Mouse (Mus musculus) liver, embryonic 15.5 days (tissue): ENCODE results near the gene Slc25a42. TPM values are rescaled to one million over a fixed set of nuclear protein-coding genes. Genes with fewer than 3 reads are reported as not detected.

Experiments
- ATAC-seq: fragments of 200-750 bp; cut with Nextera tagmentation; 2 replicates; pipeline ENCODE4 v1.8.0; 2017; ENCODE audit warnings: moderate number of reproducible peaks, mild to moderate bottlenecking, moderate library complexity; ENCODE audit not compliant: insufficient read depth
- H3K27ac ChIP-seq: fragments of 300-500 bp; sonication (generic); replicated peaks from 2 replicates; pipeline ENCODE4 v1.5.1; 2015; ENCODE audit warnings: mild to moderate bottlenecking, inconsistent platforms
- H3K27me3 ChIP-seq: fragments of 300-500 bp; sonication (generic); 2 replicates; pipeline ENCODE4 v1.6.1; 2015; ENCODE audit warnings: mild to moderate bottlenecking, inconsistent platforms
- H3K36me3 ChIP-seq: fragments of 300-500 bp; sonication (generic); replicated peaks from 2 replicates; pipeline ENCODE4 v1.6.1; 2015; ENCODE audit warnings: moderate library complexity, mild to moderate bottlenecking, inconsistent platforms
- H3K4me1 ChIP-seq: fragments of 300-500 bp; sonication (generic); replicated peaks from 2 replicates; pipeline ENCODE4 v1.6.1; 2015; ENCODE audit warnings: inconsistent platforms
- H3K4me2 ChIP-seq: fragments of 300-500 bp; sonication (generic); 2 replicates; pipeline ENCODE4 v1.6.1; 2015; ENCODE audit warnings: moderate library complexity, mild to moderate bottlenecking, inconsistent platforms
- H3K4me3 ChIP-seq: fragments of 300-500 bp; sonication (generic); replicated peaks from 2 replicates; pipeline ENCODE4 v1.5.1; 2015; ENCODE audit warnings: mild to moderate bottlenecking, inconsistent platforms
- H3K9ac ChIP-seq: fragments of 300-500 bp; sonication (generic); 2 replicates; pipeline ENCODE4 v1.6.1; 2015; ENCODE audit warnings: moderate library complexity, mild to moderate bottlenecking, inconsistent platforms
- H3K9me3 ChIP-seq: fragments of 300-500 bp; sonication (generic); replicated peaks from 2 replicates; pipeline ENCODE4 v1.6.1; 2016; ENCODE audit warnings: inconsistent platforms
- WGBS: fragments of 180-500 bp; shearing (Covaris S2); methylation state at CpG from one replicate; pipeline ENCODE4 v1.1.7; 2015; ENCODE audit warnings: mixed read lengths; ENCODE audit not compliant: insufficient replicate concordance; 5-methylcytosine and 5-hydroxymethylcytosine counted together
- polyA plus RNA-seq: library from polyadenylated mRNA; unstranded; fragments of >200 nt; fragmentation: Nextera tagmentation; extraction: Ambion mirVana; gene quantifications from 2 replicates; pipeline ENCODE4 v1.2.1, GENCODE M21; 2015

Slc25a42 gene
- polyA plus RNA-seq, 1 experiment from 2014 or later = 8.0 TPM

DNA sequence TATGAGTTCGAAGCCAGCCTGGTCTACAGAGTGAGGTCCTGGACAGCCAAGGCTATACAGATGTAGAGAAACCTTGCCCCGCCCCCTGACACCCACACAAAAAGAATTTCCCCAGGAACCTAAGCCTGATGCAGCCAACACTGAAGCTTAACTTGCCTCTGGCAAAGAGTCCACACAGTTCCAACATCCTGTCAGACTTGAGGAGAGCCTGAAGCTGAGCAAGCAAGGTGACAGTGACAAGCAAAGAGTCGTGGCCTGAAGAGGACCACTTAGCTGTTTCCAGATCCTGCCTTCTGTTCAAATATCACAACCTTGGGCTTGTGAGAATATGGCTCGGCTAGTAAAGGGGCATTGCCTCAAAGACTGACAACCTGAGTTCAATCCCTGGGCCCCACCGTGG lies 3.0 kb upstream of the Slc25a42 start:
- 66% methylated on average over 5 of the region's 5 CpGs for WGBS
- Histone ChIP-seq H3K27me3 (peaks cover 8% of the 10 kb centered on the region; the same call in 1 of the 2 replicates), H3K4me1 (peaks cover 43% of the 10 kb centered on the region), H3K9ac (no peak overlapping the region), H3K27ac (no peak overlapping the region), H3K36me3 (no peaks in the 10 kb centered on the region), H3K4me2 (no peak overlapping the region), H3K4me3 (no peak overlapping the region), H3K9me3 (no peaks in the 10 kb centered on the region)
- ATAC-seq = no peak

DNA sequence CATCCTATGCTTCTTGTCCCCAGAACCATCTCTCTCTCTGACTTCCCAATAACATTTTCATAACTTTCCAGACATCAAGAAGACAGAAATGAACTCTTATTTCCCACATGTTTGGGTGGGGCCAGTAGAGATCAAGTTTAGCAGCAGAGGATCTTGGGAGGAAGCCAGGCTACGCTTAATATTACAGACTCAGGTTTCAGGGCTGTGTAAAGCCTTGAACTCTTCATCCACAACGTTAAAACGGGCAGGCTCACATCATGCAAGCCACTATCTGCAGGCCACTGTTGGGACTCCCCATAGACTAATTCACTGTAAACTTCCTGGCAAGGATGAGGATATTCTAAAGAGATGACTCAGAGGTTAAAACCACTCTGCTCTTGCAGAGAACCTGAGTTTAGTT lies 2.3 kb upstream of the Slc25a42 start:
- no peak overlapping the region for H3K4me3 ChIP-seq
- ATAC-seq = no peak
- H3K27me3 ChIP-seq = peaks cover 8% of the 10 kb centered on the region; the same call in 1 of the 2 replicates
- 58% methylated on average over 3 of the region's 3 CpGs for WGBS
- peaks cover 47% of the 10 kb centered on the region for H3K4me1 ChIP-seq
- no peak overlapping the region for H3K9ac ChIP-seq
- no peaks in the 10 kb centered on the region for H3K9me3 ChIP-seq
- no peaks in the 10 kb centered on the region for H3K36me3 ChIP-seq
- H3K27ac ChIP-seq = no peak overlapping the region
- no peak overlapping the region for H3K4me2 ChIP-seq

DNA sequence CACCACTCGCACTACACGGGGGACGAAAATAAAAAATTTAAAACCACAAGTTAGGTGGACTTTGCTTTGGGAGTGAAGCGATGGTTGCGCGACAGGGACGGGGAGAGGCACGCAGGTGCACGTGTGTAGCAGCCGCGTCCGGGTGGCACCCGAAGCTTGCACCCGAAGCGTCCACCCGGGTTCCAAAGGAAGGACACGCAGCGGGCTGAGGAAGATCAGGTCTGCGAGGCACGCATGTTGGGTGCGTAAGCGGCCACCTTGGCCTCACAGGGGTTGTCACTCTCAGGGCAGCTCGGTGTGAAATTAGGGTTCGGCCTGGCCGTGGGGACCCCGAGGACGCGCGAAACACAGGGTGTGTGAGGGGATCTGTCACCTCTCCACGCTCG lies 386 bp downstream of the Slc25a42 start:
- no peaks in the 10 kb centered on the region for H3K27me3 ChIP-seq
- H3K27ac ChIP-seq = peak overlapping the region; percentile 91
- H3K9me3 ChIP-seq = no peaks in the 10 kb centered on the region
- peak overlapping the region; percentile 85 for H3K9ac ChIP-seq
- ATAC-seq = no peak
- H3K4me1 ChIP-seq = peaks cover 59% of the 10 kb centered on the region
- H3K4me3 ChIP-seq = peak overlapping the region; percentile 77
- no peaks in the 10 kb centered on the region for H3K36me3 ChIP-seq
- H3K4me2 ChIP-seq = peak overlapping the region; percentile 99
- WGBS = under 1% methylated on average over 31 of the region's 31 CpGs

DNA sequence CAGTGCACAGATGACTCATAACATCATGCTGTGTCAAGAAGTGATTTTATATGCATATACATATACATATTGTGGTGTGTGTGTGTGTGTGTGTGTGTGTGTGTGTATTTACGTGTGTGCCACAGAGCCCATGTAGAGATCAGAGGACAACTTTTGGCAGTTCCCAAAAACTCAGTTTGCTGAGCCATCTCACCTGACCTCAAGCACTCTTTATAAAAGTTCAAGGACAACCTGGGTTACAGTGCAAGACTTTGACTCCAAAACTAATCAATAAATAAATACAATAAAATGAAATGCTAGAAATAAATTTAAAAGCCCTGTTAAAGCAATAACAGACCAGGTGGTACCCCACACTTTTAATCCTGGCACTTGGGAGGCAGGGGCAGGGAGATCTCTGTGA lies 830 bp downstream of the Slc25a42 start:
- Histone ChIP-seq H3K4me1 (peaks cover 59% of the 10 kb centered on the region), H3K27me3 (no peaks in the 10 kb centered on the region), H3K9me3 (no peaks in the 10 kb centered on the region), H3K36me3 (no peaks in the 10 kb centered on the region), H3K27ac (peak overlapping the region; percentile 91), H3K4me3 (peak overlapping the region; percentile 77), H3K4me2 (peak overlapping the region; percentile 99), H3K9ac (peak overlapping the region; percentile 85)
- WGBS = 39% methylated on average over 1 of the region's 1 CpGs
- ATAC-seq = no peak

DNA sequence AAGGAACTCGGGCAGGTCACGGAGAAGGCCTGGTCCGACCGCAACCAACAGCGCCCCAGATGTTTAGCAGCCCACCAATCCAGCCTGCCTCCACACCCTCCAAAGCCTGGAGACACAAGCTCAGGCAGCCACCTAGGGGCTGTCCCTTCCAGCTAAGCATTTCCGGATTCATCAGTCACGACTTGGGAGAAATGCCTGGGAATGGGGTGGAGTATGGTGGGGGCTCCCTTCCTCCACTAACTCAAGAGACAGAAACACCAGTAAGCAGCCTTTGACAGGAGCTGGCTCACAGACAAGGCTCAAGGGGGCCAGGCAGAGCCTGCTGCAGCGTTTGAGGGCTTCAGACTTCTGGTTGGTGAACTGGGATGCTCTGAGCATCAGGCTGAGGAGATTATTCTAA lies 1.6 kb downstream of the Slc25a42 start:
- peak overlapping the region; percentile 5; the same call in 1 of the 2 replicates for H3K9ac ChIP-seq
- peak overlapping the region; percentile 24; the same call in 1 of the 2 replicates for H3K27ac ChIP-seq
- no peak for ATAC-seq
- no peaks in the 10 kb centered on the region for H3K9me3 ChIP-seq
- no peaks in the 10 kb centered on the region for H3K27me3 ChIP-seq
- H3K4me3 ChIP-seq = peak overlapping the region; percentile 77
- H3K4me2 ChIP-seq = peak overlapping the region; percentile 99
- no peaks in the 10 kb centered on the region for H3K36me3 ChIP-seq
- WGBS = 60% methylated on average over 8 of the region's 8 CpGs
- peaks cover 59% of the 10 kb centered on the region for H3K4me1 ChIP-seq

DNA sequence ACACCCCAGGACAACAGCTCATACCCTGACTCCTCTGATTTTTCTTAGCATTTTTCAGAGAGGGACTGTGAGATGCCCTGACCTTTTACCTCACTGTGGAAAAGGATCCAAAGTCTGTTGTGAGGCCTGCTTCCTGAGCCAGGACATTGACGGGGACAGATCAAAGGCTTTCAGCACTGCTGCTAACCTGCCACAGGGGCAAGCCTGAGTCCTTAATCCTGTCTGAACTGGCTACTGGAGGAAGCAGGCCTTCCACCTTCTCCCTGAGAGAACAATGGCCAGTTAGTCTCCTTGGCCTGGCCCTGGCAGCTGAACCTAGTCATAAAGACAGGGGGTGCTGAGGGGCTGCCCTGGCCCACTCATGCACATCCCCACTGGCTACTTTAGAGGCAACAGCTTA lies 4.0 kb downstream of the Slc25a42 start:
- H3K4me1 ChIP-seq = peaks cover 69% of the 10 kb centered on the region
- peak overlapping the region; percentile 60 for H3K27ac ChIP-seq
- H3K36me3 ChIP-seq = no peaks in the 10 kb centered on the region
- H3K9ac ChIP-seq = no peak overlapping the region
- H3K4me2 ChIP-seq = 0 out of 2 replicates have a peak overlapping the region, but pooled peaks have one; percentile 27
- no peaks in the 10 kb centered on the region for H3K27me3 ChIP-seq
- no peak overlapping the region for H3K4me3 ChIP-seq
- H3K9me3 ChIP-seq = no peaks in the 10 kb centered on the region
- 74% methylated on average over 1 of the region's 1 CpGs for WGBS
- no peak for ATAC-seq

DNA sequence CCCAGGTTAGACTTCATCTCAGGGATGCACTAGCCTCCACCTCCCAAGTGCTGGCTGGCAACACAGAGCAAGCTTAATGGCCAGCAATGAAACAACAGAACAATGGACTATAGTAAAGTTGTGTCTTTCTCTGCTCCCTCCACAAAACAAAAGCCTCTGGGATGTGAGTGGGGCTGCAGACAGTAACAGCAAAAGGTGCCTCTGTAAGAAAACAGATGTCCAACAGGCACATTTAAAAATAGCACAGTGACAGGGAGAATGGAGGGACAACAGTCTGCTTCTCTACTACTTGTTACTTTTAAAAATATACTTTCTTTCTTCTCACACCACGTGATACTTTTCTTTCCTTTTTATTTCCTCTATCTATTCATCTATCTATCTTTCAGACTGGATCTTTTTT lies 7.3 kb downstream of the Slc25a42 start:
- Histone ChIP-seq H3K4me3 (no peak overlapping the region), H3K36me3 (no peaks in the 10 kb centered on the region), H3K27me3 (no peaks in the 10 kb centered on the region), H3K4me1 (peaks cover 77% of the 10 kb centered on the region), H3K27ac (no peak overlapping the region), H3K9ac (no peak overlapping the region), H3K4me2 (no peak overlapping the region), H3K9me3 (no peaks in the 10 kb centered on the region)
- no peak for ATAC-seq
- WGBS = 44% methylated on average over 1 of the region's 1 CpGs

DNA sequence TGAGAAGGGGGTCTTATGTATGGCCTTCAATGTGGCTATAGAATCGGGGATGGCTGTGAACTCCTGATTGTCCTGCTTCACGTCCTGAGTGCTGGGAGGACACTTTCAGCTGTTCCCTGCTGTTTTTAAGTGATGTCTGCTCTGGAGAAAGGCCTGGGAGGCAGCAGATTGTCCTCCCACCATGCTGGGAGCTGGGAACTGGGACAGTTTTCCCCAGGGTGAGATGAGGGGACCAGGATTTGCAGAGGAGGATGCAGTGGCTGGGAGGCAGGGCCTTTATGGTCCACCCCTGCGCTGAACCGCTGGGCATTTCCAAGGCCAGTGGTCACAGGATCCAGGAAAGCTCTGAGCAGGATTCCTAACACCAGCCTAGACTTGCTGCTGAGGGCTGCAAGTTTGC lies 9.0 kb downstream of the Slc25a42 start:
- Histone ChIP-seq H3K4me1 (peaks cover 78% of the 10 kb centered on the region), H3K4me2 (no peak overlapping the region), H3K9ac (no peak overlapping the region), H3K36me3 (no peaks in the 10 kb centered on the region), H3K27ac (peak overlapping the region; percentile 88), H3K27me3 (no peaks in the 10 kb centered on the region), H3K9me3 (no peaks in the 10 kb centered on the region), H3K4me3 (no peak overlapping the region)
- WGBS = 77% methylated on average over 4 of the region's 4 CpGs
- no peak for ATAC-seq

DNA sequence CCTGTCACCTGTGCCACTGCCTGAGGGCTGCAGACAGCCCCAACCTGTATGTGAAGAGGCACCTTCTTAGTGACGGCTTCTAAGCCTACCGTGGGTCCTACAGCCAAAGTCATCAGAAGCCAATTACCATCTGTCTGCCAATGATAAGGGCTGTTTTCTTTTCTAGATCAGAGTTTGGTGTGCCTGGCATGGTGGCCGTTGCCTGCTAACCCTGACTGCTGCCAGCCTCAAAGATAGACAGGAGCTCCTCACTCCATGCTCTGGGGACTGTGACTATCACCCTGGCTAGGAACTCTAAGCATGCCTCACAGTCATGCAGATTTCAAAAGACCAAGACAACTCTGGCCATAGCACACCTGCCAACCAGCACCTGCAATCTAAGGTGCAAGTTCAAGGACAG lies 10.7 kb downstream of the Slc25a42 start:
- WGBS = 29% methylated on average over 3 of the region's 3 CpGs
- peak; percentile 84 for ATAC-seq
- H3K27me3 ChIP-seq = no peaks in the 10 kb centered on the region
- peak overlapping the region; percentile 19; the same call in 1 of the 2 replicates for H3K4me3 ChIP-seq
- H3K4me1 ChIP-seq = peaks cover 80% of the 10 kb centered on the region
- H3K36me3 ChIP-seq = no peaks in the 10 kb centered on the region
- peak overlapping the region; percentile 25; the same call in 1 of the 2 replicates for H3K9ac ChIP-seq
- no peaks in the 10 kb centered on the region for H3K9me3 ChIP-seq
- peak overlapping the region; percentile 88 for H3K27ac ChIP-seq
- H3K4me2 ChIP-seq = peak overlapping the region; percentile 61

DNA sequence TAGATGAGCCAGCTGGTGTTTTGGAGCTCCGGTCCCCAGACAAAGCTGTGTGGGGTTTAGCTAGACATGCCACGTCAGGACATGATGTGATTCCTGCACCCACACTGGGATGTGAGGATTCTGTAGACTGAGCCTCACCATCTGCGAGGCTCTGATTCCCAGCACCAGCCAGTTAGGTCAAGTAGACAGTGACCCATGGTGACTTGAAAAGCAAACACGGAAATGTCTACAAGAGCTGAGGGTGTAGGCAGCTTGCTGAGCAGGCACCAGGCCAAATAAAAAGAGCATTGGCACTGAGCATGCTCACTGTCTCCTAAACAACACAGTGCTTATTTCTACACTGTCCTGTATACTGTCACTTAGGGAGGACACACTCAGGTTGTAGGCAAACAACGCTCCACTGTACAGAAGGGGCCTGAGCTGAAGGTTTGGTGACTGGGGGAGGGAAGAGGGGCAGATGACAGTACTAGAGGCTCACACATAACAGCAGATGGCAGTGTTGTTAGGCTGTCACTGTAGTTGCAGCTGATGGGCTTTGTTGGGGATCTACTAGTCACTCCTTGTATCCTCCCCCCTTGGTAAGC lies 11.9 kb downstream of the Slc25a42 start:
- H3K27ac ChIP-seq = peak overlapping the region; percentile 88
- H3K9me3 ChIP-seq = no peaks in the 10 kb centered on the region
- 72% methylated on average over 5 of the region's 5 CpGs for WGBS
- no peaks in the 10 kb centered on the region for H3K27me3 ChIP-seq
- no peak overlapping the region for H3K4me3 ChIP-seq
- H3K4me1 ChIP-seq = peaks cover 85% of the 10 kb centered on the region
- peak; percentile 49 for ATAC-seq
- H3K36me3 ChIP-seq = no peaks in the 10 kb centered on the region
- H3K9ac ChIP-seq = peak overlapping the region; percentile 25; the same call in 1 of the 2 replicates
- 0 out of 2 replicates have a peak overlapping the region, but pooled peaks have one; percentile 61 for H3K4me2 ChIP-seq

DNA sequence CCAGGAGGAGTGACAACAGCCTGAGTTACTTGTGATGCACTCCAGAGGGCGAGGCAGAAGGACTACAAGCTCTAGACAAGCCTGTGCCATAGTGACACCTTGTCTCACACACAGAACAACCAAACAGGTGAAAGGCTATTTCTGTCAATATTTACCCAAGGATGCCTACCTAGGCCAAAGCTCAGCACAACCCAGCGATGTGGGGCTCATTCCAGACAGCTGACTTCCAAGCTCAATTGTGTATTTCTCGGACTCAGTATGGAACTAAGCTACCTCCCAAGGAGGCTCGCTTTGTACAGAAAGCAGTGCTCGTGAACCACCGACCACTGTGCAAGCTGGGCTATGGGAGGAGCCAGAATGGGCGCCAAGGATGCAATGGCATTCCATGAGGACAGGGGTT lies 14.5 kb downstream of the Slc25a42 start:
- Histone ChIP-seq H3K9me3 (no peaks in the 10 kb centered on the region), H3K27me3 (no peaks in the 10 kb centered on the region), H3K4me1 (peaks cover 79% of the 10 kb centered on the region), H3K36me3 (peaks cover 4% of the 10 kb centered on the region; the same call in 1 of the 2 replicates), H3K27ac (no peak overlapping the region), H3K4me3 (no peak overlapping the region), H3K9ac (no peak overlapping the region), H3K4me2 (peak overlapping the region; percentile 26; the same call in 1 of the 2 replicates)
- 68% methylated on average over 7 of the region's 7 CpGs for WGBS
- ATAC-seq = no peak

DNA sequence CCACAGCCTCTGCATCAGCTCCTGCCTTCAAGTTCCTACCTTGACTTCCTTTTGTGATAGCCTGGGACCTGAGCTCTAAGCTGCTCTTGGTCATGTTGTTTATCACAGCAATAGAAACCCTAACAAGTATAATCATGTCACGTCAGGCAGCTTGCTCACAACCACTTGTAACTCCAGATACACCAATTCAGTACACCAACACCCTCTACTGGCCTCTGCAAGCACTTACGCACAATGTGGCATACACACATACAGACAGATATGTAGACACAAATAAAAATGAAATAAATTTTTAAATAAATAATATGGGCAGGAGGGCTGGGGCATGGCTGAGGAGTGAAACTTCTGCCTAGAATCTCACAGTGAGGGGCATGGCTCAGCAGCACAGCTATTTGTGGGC lies 16.3 kb downstream of the Slc25a42 start:
- H3K27ac ChIP-seq = no peak overlapping the region
- no peaks in the 10 kb centered on the region for H3K27me3 ChIP-seq
- H3K4me1 ChIP-seq = peaks cover 60% of the 10 kb centered on the region
- H3K9me3 ChIP-seq = no peaks in the 10 kb centered on the region
- H3K36me3 ChIP-seq = peaks cover 12% of the 10 kb centered on the region
- no peak overlapping the region for H3K4me2 ChIP-seq
- 65% methylated on average over 2 of the region's 2 CpGs for WGBS
- no peak overlapping the region for H3K4me3 ChIP-seq
- H3K9ac ChIP-seq = no peak overlapping the region
- no peak for ATAC-seq
